Mouse (Mus musculus) bone marrow macrophage, adult 2 months (primary cell): ENCODE measurements around the gene Galk1.

Source experiments
- CTCF ChIP-seq: IDR thresholded peaks from 2 replicates; pipeline ENCODE4 v1.5.1; 2012; ENCODE audit warnings: low read depth, mild to moderate bottlenecking, low read length, moderate library complexity
- POLR2A ChIP-seq: IDR thresholded peaks from 2 replicates; pipeline ENCODE4 v1.6.1; 2012; ENCODE audit warnings: mild to moderate bottlenecking, low read depth, low read length, borderline replicate concordance

GRCm38 (mm10) chr11:116010146-116010545 is 2.4 kb downstream of the Galk1 start:
- no peak for TF ChIP-seq CTCF
- no peak for TF ChIP-seq POLR2A
